Comparison of ENCODE assay signal across 8 mouse cellular contexts in genomic region chr6:146725384-146725791, GRCm38 (mm10). TPM values are rescaled to one million over a fixed set of nuclear protein-coding genes. Genes with fewer than 3 reads are reported as not detected.
DNase-seq lines count a peak whose midpoint lies in the region; ATAC-seq and TF ChIP-seq lines count a peak whose summit lies in the region.

No protein-coding gene starts in this region.

- ATAC-seq in heart, embryonic 12.5 days (ENCODE audit: insufficient number of reproducible peaks, low FRiP score), result peak; percentile 61
- peak; percentile 40; the same call in 1 of the 2 replicates for ATAC-seq in midbrain, embryonic 14.5 days (ENCODE audit: low FRiP score, low TSS enrichment)

- H3K4me3 ChIP-seq in heart, embryonic 12.5 days, result peak overlapping the region; percentile 78
- H3K4me3 ChIP-seq in midbrain, embryonic 14.5 days (replicated peaks; ENCODE audit: low read depth, low read length), result peak overlapping the region; percentile 89

- peak; percentile 61 for DNase-seq in embryo, embryonic 10 days (ENCODE audit: low spot score)
- DNase-seq in embryo, embryonic 9.5 days (ENCODE audit: extremely low spot score), result no peak
- peak; percentile 78 for DNase-seq in 3134 (ENCODE audit: extremely low read depth, insufficient read length, low spot score)
- DNase-seq in brain, embryonic 14.5 days (ENCODE audit: low read depth), result peak; percentile 66
- peak; percentile 49 to 56 for DNase-seq in kidney, postnatal 25 days
- peak; percentile 69 for DNase-seq in midbrain, embryonic 14.5 days
- DNase-seq in cerebellum, adult 8-10 months, result no peak

- H3K4me2 ChIP-seq in heart, embryonic 12.5 days, result peak overlapping the region; percentile 67
- peak overlapping the region; percentile 73 for H3K4me2 ChIP-seq in midbrain, embryonic 14.5 days (ENCODE audit: low read length)

- no peaks in the 10 kb centered on the region for H3K27me3 ChIP-seq in heart, embryonic 12.5 days (replicated peaks)
- H3K27me3 ChIP-seq in midbrain, embryonic 14.5 days (ENCODE audit: control insufficient read depth, insufficient read depth, low read length), result no peaks in the 10 kb centered on the region

- no peaks in the 10 kb centered on the region for H3K36me3 ChIP-seq in heart, embryonic 12.5 days
- no peaks in the 10 kb centered on the region for H3K36me3 ChIP-seq in midbrain, embryonic 14.5 days (ENCODE audit: control insufficient read depth, insufficient read depth, low read length)

- no peak for TF ChIP-seq POLR2A in brain, embryonic 14.5 days (IDR thresholded peaks at IDR 0.05; ENCODE audit: borderline replicate concordance, extremely low read depth, insufficient read depth, insufficient read length, poor library complexity, severe bottlenecking)

- no peaks in the 10 kb centered on the region for H3K9me3 ChIP-seq in heart, embryonic 12.5 days (replicated peaks)
- H3K9me3 ChIP-seq in midbrain, embryonic 14.5 days (ENCODE audit: control insufficient read depth, low read length), result no peaks in the 10 kb centered on the region

- peaks cover 21% of the 10 kb centered on the region for H3K4me1 ChIP-seq in heart, embryonic 12.5 days (replicated peaks)
- peaks cover 5% of the 10 kb centered on the region; the same call in 1 of the 2 replicates for H3K4me1 ChIP-seq in midbrain, embryonic 14.5 days (ENCODE audit: control insufficient read depth, insufficient read depth, low read length)

- peak overlapping the region; percentile 79 for H3K27ac ChIP-seq in heart, embryonic 12.5 days (ENCODE audit: poor library complexity, severe bottlenecking)
- peak overlapping the region; percentile 85 for H3K27ac ChIP-seq in midbrain, embryonic 14.5 days (replicated peaks; ENCODE audit: low read depth, low read length)

- under 1% methylated on average over 30 of the region's 30 CpGs for WGBS in heart, embryonic 12.5 days
- WGBS in midbrain, embryonic 14.5 days, result under 1% methylated on average over 30 of the region's 30 CpGs

- peak overlapping the region; percentile 97 for H3K9ac ChIP-seq in heart, embryonic 12.5 days
- H3K9ac ChIP-seq in midbrain, embryonic 14.5 days (replicated peaks; ENCODE audit: low read length), result peak overlapping the region; percentile 74

- TF ChIP-seq CTCF in brain, embryonic 14.5 days (IDR thresholded peaks at IDR 0.05; ENCODE audit: borderline replicate concordance, extremely low read depth, insufficient read depth, insufficient read length), result no peak

RNA-seq across cellular contexts. Expression of gene Stk38l, which starts 0.6 kb away (rescaled TPM):
- 6.4 and 7.8 TPM in 2 replicates for polyA plus RNA-seq in brain, embryonic 14.5 days (2012; rRNA removed)
- polyA plus RNA-seq in heart, embryonic 12.5 days (2016; fragmentation: Nextera tagmentation; extraction: Ambion mirVana), result 50.6 and 52.7 TPM in 2 replicates
- polyA plus RNA-seq in midbrain, embryonic 14.5 days (2014; fragmentation: Nextera tagmentation; extraction: Ambion mirVana), result 16.1 and 20.2 TPM in 2 replicates

Comparison
In these comparisons a context has a peak if more than half of its experiments do, and no peak if none do; other contexts are left out.
1. DNase-seq: peak in embryo, embryonic 10 days (single experiment), 3134 (single experiment), brain, embryonic 14.5 days (single experiment), kidney, postnatal 25 days (2 of 2) and midbrain, embryonic 14.5 days (single experiment); none in embryo, embryonic 9.5 days (single experiment) and cerebellum, adult 8-10 months (single experiment).